Mouse (Mus musculus) forebrain, embryonic 12.5 days (tissue): ENCODE measurements around the gene Misp. TPM values are rescaled to one million over a fixed set of nuclear protein-coding genes. Genes with fewer than 3 reads are reported as not detected.

Experiments
- ATAC-seq: fragments of 200-750 bp; cut with Nextera tagmentation; 2 replicates; pipeline ENCODE4 v1.8.0; 2017; ENCODE audit warnings: moderate TSS enrichment; ENCODE audit not compliant: low FRiP score
- H3K27ac ChIP-seq: fragments of 300-500 bp; sonication (generic); 2 replicates; pipeline ENCODE4 v1.5.1; 2016; ENCODE audit warnings: mild to moderate bottlenecking
- H3K27me3 ChIP-seq: fragments of 300-500 bp; sonication (generic); 2 replicates; pipeline ENCODE4 v1.6.1; 2016; ENCODE audit warnings: mild to moderate bottlenecking
- H3K36me3 ChIP-seq: fragments of 300-500 bp; sonication (generic); replicated peaks from 2 replicates; pipeline ENCODE4 v1.6.1; 2016; ENCODE audit warnings: mild to moderate bottlenecking
- H3K4me1 ChIP-seq: fragments of 300-500 bp; sonication (generic); 2 replicates; pipeline ENCODE4 v1.6.1; 2016
- H3K4me2 ChIP-seq: fragments of 300-500 bp; sonication (generic); 2 replicates; pipeline ENCODE4 v1.6.1; 2016; ENCODE audit warnings: mild to moderate bottlenecking, moderate library complexity
- H3K4me3 ChIP-seq: fragments of 300-500 bp; sonication (generic); replicated peaks from 2 replicates; pipeline ENCODE4 v1.5.1; 2016; ENCODE audit warnings: mild to moderate bottlenecking
- H3K9ac ChIP-seq: fragments of 300-500 bp; sonication (generic); 2 replicates; pipeline ENCODE4 v1.6.1; 2016; ENCODE audit warnings: mild to moderate bottlenecking
- H3K9me3 ChIP-seq: fragments of 300-500 bp; sonication (generic); 2 replicates; pipeline ENCODE4 v1.6.1; 2016
- WGBS: fragments of 180-500 bp; shearing (Covaris S2); methylation state at CpG from one replicate; pipeline ENCODE4 v1.1.7; 2016; 5-methylcytosine and 5-hydroxymethylcytosine counted together
- microRNA-seq: library from miRNA; unstranded; fragments of <30 nt; microRNA quantifications from one replicate; pipeline ENCODE4, GENCODE M21; 2017
- polyA plus RNA-seq: library from polyadenylated mRNA; unstranded; fragments of >200 nt; fragmentation: Nextera tagmentation; extraction: Ambion mirVana; gene quantifications from 2 replicates; pipeline ENCODE4 v1.2.1, GENCODE M21; 2016

The Misp gene
- polyA plus RNA-seq, 1 experiment from 2014 or later = 1.1 TPM

- Histone ChIP-seq H3K4me2 (peak overlapping the region; percentile 71), H3K27me3 (peaks cover 7% of the 10 kb centered on the region; the same call in 1 of the 2 replicates), H3K9me3 (no peaks in the 10 kb centered on the region), H3K4me3 (peak overlapping the region; percentile 76), H3K27ac (peak overlapping the region; percentile 93), H3K4me1 (peaks cover 44% of the 10 kb centered on the region), H3K9ac (peak overlapping the region; percentile 95), H3K36me3 (peaks cover 29% of the 10 kb centered on the region)
- ATAC-seq = 0 out of 2 replicates have a peak, but pooled peaks have one; percentile 13
- WGBS = 1% methylated on average over 26 of the region's 26 CpGs
These were observed 53.0 kb downstream of the Misp start for GRCm38 (mm10) chr10:79873715-79874289.

DNA sequence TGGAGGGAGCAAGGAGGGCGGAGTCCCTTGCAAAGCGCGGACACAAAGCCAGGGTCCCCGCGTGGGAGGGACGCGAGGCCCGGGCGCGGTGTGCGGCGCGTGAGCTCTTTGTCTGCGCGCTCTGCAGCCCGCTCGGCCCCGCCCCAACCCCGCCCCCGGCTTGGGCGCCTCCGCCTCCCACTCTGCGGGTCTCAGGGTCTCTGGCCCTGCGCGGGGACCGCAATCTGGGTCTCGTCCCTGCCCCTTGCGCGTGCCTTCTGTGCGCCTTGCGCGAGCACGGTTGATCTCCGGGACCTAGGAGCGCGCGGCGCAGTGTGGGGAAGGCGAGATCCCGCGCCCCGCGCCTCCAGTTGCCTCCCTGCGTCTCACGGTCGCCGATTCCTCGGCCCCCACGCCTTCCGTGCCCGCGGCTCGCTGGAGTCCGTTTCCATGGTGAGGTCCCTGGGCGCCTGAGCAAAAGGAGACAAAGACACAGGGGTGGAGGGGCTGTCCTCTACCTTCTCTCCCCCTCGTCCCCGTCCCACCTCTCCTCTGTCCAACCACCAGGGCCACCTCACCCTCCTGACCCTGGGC is 53.6 kb downstream of the Misp start, which contains the start of the genes Prtn3 and Plppr3:
Gene Prtn3, plus strand, starts transcription at position 187 of the 573 bp plus-strand sequence.
Gene Plppr3, minus strand, starts transcription at position 345 of the 573 bp plus-strand sequence.
- peak within 1 kb of the TSS; percentile 95 for H3K9ac ChIP-seq
- peak within 1 kb of the TSS; percentile 71 for H3K4me2 ChIP-seq
- ATAC-seq = peak; percentile 95
- H3K27ac ChIP-seq = peak within 1 kb of the TSS; percentile 93
- 0% methylated on average over 49 of the region's 57 CpGs for WGBS
- H3K36me3 ChIP-seq = peaks cover 24% of the 10 kb centered on the region
- H3K27me3 ChIP-seq = peaks cover 7% of the 10 kb centered on the region; the same call in 1 of the 2 replicates
- peak within 1 kb of the TSS; percentile 76 for H3K4me3 ChIP-seq
- no peaks in the 10 kb centered on the region for H3K9me3 ChIP-seq
- H3K4me1 ChIP-seq = peaks cover 39% of the 10 kb centered on the region

DNA sequence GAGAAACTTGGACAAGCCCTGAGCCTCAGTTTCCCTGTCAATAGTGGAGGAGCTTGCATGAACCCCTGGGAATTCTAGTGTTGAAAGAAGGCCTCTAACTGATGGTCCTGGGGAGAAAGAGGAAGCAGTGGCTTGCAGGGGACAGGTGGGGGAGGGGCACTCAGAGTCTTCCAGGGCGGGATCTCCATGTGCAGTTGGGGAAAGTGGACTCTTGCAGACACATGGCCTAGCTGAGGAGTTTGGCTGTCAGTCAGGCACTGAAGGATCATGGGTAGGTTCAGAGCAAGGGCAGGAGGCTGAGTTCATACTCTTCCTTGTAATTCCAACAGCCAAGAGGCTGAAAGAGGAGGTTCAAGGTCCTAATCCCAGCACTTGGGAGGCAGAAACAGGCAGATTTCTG is 56.4 kb downstream of the Misp start:
- Histone ChIP-seq H3K4me1 (peaks cover 30% of the 10 kb centered on the region), H3K4me3 (no peak overlapping the region), H3K9ac (no peak overlapping the region), H3K36me3 (peaks cover under 1% of the 10 kb centered on the region; the same call in 1 of the 2 replicates), H3K27me3 (peaks cover 35% of the 10 kb centered on the region), H3K4me2 (no peak overlapping the region), H3K9me3 (no peaks in the 10 kb centered on the region), H3K27ac (no peak overlapping the region)
- ATAC-seq = no peak
- 74% methylated on average over 1 of the region's 1 CpGs for WGBS

DNA sequence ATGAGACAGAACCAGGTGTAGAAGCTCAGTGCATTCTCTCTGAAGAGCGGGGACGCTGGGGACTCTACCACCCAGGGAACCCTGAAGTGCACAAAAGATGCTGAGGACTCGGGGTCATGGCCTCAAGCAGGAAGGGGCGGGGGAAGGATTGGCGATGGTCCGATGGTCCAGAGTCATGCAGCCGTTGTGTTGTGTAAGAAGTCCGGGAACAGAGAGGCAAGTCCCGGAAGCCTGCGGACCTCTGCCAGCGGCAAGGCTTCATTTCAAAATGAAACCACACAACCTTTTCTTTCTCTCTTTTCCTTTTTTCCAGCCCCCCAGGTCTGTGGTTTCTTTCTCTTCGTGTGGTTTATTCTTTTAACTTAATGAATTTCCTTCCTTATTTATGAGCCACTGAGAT is 57.0 kb downstream of the Misp start:
- Histone ChIP-seq H3K4me3 (no peak overlapping the region), H3K9me3 (no peaks in the 10 kb centered on the region), H3K27ac (no peak overlapping the region), H3K36me3 (no peaks in the 10 kb centered on the region), H3K9ac (no peak overlapping the region), H3K4me1 (peaks cover 30% of the 10 kb centered on the region), H3K4me2 (no peak overlapping the region), H3K27me3 (peaks cover 41% of the 10 kb centered on the region)
- ATAC-seq = no peak
- WGBS = 48% methylated on average over 12 of the region's 12 CpGs

DNA sequence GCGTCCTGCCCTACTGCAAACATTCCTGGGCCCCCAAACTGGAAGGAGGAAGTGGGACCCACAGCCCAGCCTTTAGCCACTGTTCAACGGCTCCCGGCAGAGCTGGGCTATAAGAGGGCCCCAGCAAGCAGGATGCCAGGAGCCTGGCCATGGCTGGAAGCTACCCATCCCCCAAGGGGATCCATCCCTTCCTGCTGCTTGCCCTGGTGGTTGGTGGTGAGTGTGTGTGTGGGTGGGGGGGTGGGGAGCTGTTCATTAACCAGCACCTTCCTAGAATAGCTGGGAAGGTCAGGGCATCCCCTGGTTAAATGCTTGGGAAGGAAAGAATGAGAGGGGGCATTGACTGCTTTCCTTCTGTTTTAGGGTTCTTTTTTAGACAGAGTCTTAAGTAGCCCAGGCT is 58.7 kb downstream of the Misp start:
- peaks cover 59% of the 10 kb centered on the region for H3K27me3 ChIP-seq
- 41% methylated on average over 3 of the region's 3 CpGs for WGBS
- no peak overlapping the region for H3K27ac ChIP-seq
- no peak overlapping the region for H3K4me2 ChIP-seq
- H3K9ac ChIP-seq = no peak overlapping the region
- H3K4me1 ChIP-seq = peaks cover 26% of the 10 kb centered on the region
- H3K36me3 ChIP-seq = no peaks in the 10 kb centered on the region
- H3K9me3 ChIP-seq = no peaks in the 10 kb centered on the region
- no peak for ATAC-seq
- no peak overlapping the region for H3K4me3 ChIP-seq

Small RNA genes lying within 50 kb of the gene (microRNA-seq; reads per million reads assigned to microRNA genes)
- gene Mir6910 = 0.73 reads per million

Other genes starting within 250 kb of the Misp start
- gene Theg, start 233.7 kb upstream of the Misp start, polyA plus RNA-seq = not detected in 2 replicates
- 0.05 TPM in 1 of 2 replicates, not detected in the other for gene C2cd4c, start 207.0 kb upstream of the Misp start, polyA plus RNA-seq
- 11.9 and 12.7 TPM in 2 replicates for gene Shc2, start 183.1 kb upstream of the Misp start, polyA plus RNA-seq
- not detected in 2 replicates for gene Odf3l2, start 175.3 kb upstream of the Misp start, polyA plus RNA-seq
- 0.99 and 1.0 TPM in 2 replicates for gene Madcam1, start 156.4 kb upstream of the Misp start, polyA plus RNA-seq
- gene Tpgs1, start 151.6 kb upstream of the Misp start, polyA plus RNA-seq = 61.0 and 62.5 TPM in 2 replicates
- gene Cdc34, start 138.8 kb upstream of the Misp start, polyA plus RNA-seq = 129 and 141 TPM in 2 replicates
- 1.1 and 1.6 TPM in 2 replicates for gene Gzmm, start 132.0 kb upstream of the Misp start, polyA plus RNA-seq
- gene Bsg, start 116.5 kb upstream of the Misp start, polyA plus RNA-seq = 474 and 500 TPM in 2 replicates
- 0.11 and 0.18 TPM in 2 replicates for gene Hcn2, start 104.4 kb upstream of the Misp start, polyA plus RNA-seq
- gene Polrmt, start 74.4 kb upstream of the Misp start, polyA plus RNA-seq = 43.7 and 47.6 TPM in 2 replicates
- 0.47 and 0.68 TPM in 2 replicates for gene Fgf22, start 65.9 kb upstream of the Misp start, polyA plus RNA-seq
- 96.8 and 103 TPM in 2 replicates for gene Rnf126, start 54.0 kb upstream of the Misp start, polyA plus RNA-seq
- 0.55 and 1.0 TPM in 2 replicates for gene Fstl3, start 43.7 kb upstream of the Misp start, polyA plus RNA-seq
- 0.09 TPM in 1 of 2 replicates, not detected in the other for gene Prss57, start 30.0 kb upstream of the Misp start, polyA plus RNA-seq
- gene Palm, start 27.4 kb upstream of the Misp start, polyA plus RNA-seq = 184 and 194 TPM in 2 replicates
- gene Ptbp1, start 33.4 kb downstream of the Misp start, polyA plus RNA-seq = 223 TPM in 2 replicates
- 14.8 and 16.2 TPM in 2 replicates for gene Prtn3, start 53.5 kb downstream of the Misp start, polyA plus RNA-seq
- 223 and 250 TPM in 2 replicates for gene Plppr3, start 53.6 kb downstream of the Misp start, polyA plus RNA-seq
- gene Elane, start 65.3 kb downstream of the Misp start, polyA plus RNA-seq = not detected in 2 replicates
- not detected in 2 replicates for gene Cfd, start 69.9 kb downstream of the Misp start, polyA plus RNA-seq
- gene Med16, start 87.9 kb downstream of the Misp start, polyA plus RNA-seq = 59.9 and 62.3 TPM in 2 replicates
- 35.1 and 53.2 TPM in 2 replicates for gene Gm26602, start 89.9 kb downstream of the Misp start, polyA plus RNA-seq
- gene Kiss1r, start 96.0 kb downstream of the Misp start, polyA plus RNA-seq = 0.96 and 1.1 TPM in 2 replicates
- 162 and 173 TPM in 2 replicates for gene R3hdm4, start 100.2 kb downstream of the Misp start, polyA plus RNA-seq
- 4.5 and 4.7 TPM in 2 replicates for gene Arid3a, start 106.1 kb downstream of the Misp start, polyA plus RNA-seq
- gene Wdr18, start 139.2 kb downstream of the Misp start, polyA plus RNA-seq = 94.4 and 96.0 TPM in 2 replicates
- 0.46 TPM in 2 replicates for gene Grin3b, start 149.7 kb downstream of the Misp start, polyA plus RNA-seq
- gene Tmem259, start 163.3 kb downstream of the Misp start, polyA plus RNA-seq = 14.7 and 19.2 TPM in 2 replicates
- 85.5 and 115 TPM in 2 replicates for gene Cnn2, start 167.6 kb downstream of the Misp start, polyA plus RNA-seq
- gene Abca7, start 175.5 kb downstream of the Misp start, polyA plus RNA-seq = 5.8 and 5.9 TPM in 2 replicates
- gene Arhgap45, start 195.7 kb downstream of the Misp start, polyA plus RNA-seq = 3.4 and 3.6 TPM in 2 replicates
- 183 and 184 TPM in 2 replicates for gene Polr2e, start 218.8 kb downstream of the Misp start, polyA plus RNA-seq
- gene Gpx4, start 226.2 kb downstream of the Misp start, polyA plus RNA-seq = 434 and 458 TPM in 2 replicates